Mouse (Mus musculus): ENCODE measurements at regions not wholly inside any gene's neighbourhood (a gene's known extent, or its start where the extent isn't known, plus 50 kb on each side); places are given as distances from the start of the nearest gene placed in this dataset.
"Not testable (repeated sequence)": the region's sequence is repeated elsewhere in the genome, so short reads cannot be mapped to it uniquely, and the experiment has no call there.

GRCm38 (mm10) chr3:117061831-117062230 lies 93.0 kb upstream of the Palmd start:
- H3K9ac ChIP-seq (ENCODE audit: low read depth, low read length): no peak overlapping the region
- H3K4me3 ChIP-seq: no peak overlapping the region
- no peaks in the 10 kb centered on the region for H3K36me3 ChIP-seq (ENCODE audit: control insufficient read depth, insufficient read depth, low read length)
- H3K4me1 ChIP-seq (ENCODE audit: control insufficient read depth, insufficient read depth, low read length): peaks cover 1% of the 10 kb centered on the region; the same call in 1 of the 2 replicates
- TF ChIP-seq CTCF (IDR thresholded peaks at IDR 0.05) (peak; percentile 85), POLR2A (IDR thresholded peaks at IDR 0.05; ENCODE audit: insufficient read depth, low read depth, low read length) (no peak)
- no peaks in the 10 kb centered on the region for H3K27me3 ChIP-seq (ENCODE audit: control insufficient read depth, insufficient read depth, low read length)
- WGBS: 94% methylated on average over 1 of the region's 1 CpGs
- DNase-seq: peak in 1 of 2 experiments; percentile 24
- no peaks in the 10 kb centered on the region for H3K79me2 ChIP-seq (replicated peaks; ENCODE audit: control insufficient read depth, insufficient read depth, low read length)
- no peak overlapping the region for H3K27ac ChIP-seq
- intact Hi-C loops (cut with DNase I): loop anchor here (1.0 to 5.0 kb wide), 2 partner anchors 95 to 158 kb away; partner anchors contain the start of genes 4930455H04Rik and Palmd

- no peaks in the 10 kb centered on the region for H3K27me3 ChIP-seq (ENCODE audit: control insufficient read depth, insufficient read depth, low read length)
- WGBS: 56% methylated on average over 6 of the region's 6 CpGs
- no peak overlapping the region for H3K4me3 ChIP-seq
- no peak for DNase-seq
- H3K27ac ChIP-seq: no peak overlapping the region
- intact Hi-C loops (cut with DNase I): loop anchor here (5.0 kb wide), 1 partner anchor 94 kb away; the partner anchor contains the start of genes 4930455H04Rik and Palmd
- peaks cover 1% of the 10 kb centered on the region; the same call in 1 of the 2 replicates for H3K4me1 ChIP-seq (ENCODE audit: control insufficient read depth, insufficient read depth, low read length)
- no peaks in the 10 kb centered on the region for H3K79me2 ChIP-seq (replicated peaks; ENCODE audit: control insufficient read depth, insufficient read depth, low read length)
- no peaks in the 10 kb centered on the region for H3K36me3 ChIP-seq (ENCODE audit: control insufficient read depth, insufficient read depth, low read length)
- TF ChIP-seq POLR2A (IDR thresholded peaks at IDR 0.05; ENCODE audit: insufficient read depth, low read depth, low read length) (no peak), CTCF (IDR thresholded peaks at IDR 0.05) (no peak), EP300 (IDR thresholded peaks at IDR 0.05; ENCODE audit: insufficient read depth, low read depth, low read length) (no peak)
- H3K9ac ChIP-seq (ENCODE audit: low read depth, low read length): no peak overlapping the region
These were observed 92.4 kb upstream of the Palmd start for GRCm38 (mm10) chr3:117061182-117061581.

GRCm38 (mm10) chr3:117054711-117055110 lies 85.9 kb upstream of the Palmd start:
- H3K9ac ChIP-seq (ENCODE audit: low read depth, low read length); H3K4me3 ChIP-seq; H3K27ac ChIP-seq; H3K79me2 ChIP-seq (replicated peaks; ENCODE audit: control insufficient read depth, insufficient read depth, low read length); DNase-seq; H3K4me1 ChIP-seq (ENCODE audit: control insufficient read depth, insufficient read depth, low read length); H3K27me3 ChIP-seq (ENCODE audit: control insufficient read depth, insufficient read depth, low read length); intact Hi-C loops (cut with DNase I); H3K36me3 ChIP-seq (ENCODE audit: control insufficient read depth, insufficient read depth, low read length): not testable (repeated sequence)
- 76% methylated on average over 3 of the region's 3 CpGs for WGBS

GRCm38 (mm10) chr3:117051431-117051830 lies 82.6 kb upstream of the Palmd start:
- DNase-seq: no peak
- H3K27ac ChIP-seq: no peak overlapping the region
- no peaks in the 10 kb centered on the region for H3K36me3 ChIP-seq (ENCODE audit: control insufficient read depth, insufficient read depth, low read length)
- intact Hi-C loops (cut with DNase I): no loop called here
- TF ChIP-seq POLR2A (IDR thresholded peaks at IDR 0.05; ENCODE audit: insufficient read depth, low read depth, low read length) (no peak), CTCF (IDR thresholded peaks at IDR 0.05) (no peak), EP300 (IDR thresholded peaks at IDR 0.05; ENCODE audit: insufficient read depth, low read depth, low read length) (no peak)
- H3K79me2 ChIP-seq (replicated peaks; ENCODE audit: control insufficient read depth, insufficient read depth, low read length): no peaks in the 10 kb centered on the region
- H3K27me3 ChIP-seq (ENCODE audit: control insufficient read depth, insufficient read depth, low read length): no peaks in the 10 kb centered on the region
- H3K4me3 ChIP-seq: no peak overlapping the region
- no peak overlapping the region for H3K9ac ChIP-seq (ENCODE audit: low read depth, low read length)
- 72% methylated on average over 3 of the region's 3 CpGs for WGBS
- H3K4me1 ChIP-seq (ENCODE audit: control insufficient read depth, insufficient read depth, low read length): no peaks in the 10 kb centered on the region

- Histone ChIP-seq H3K4me1 (ENCODE audit: control insufficient read depth, insufficient read depth, low read length) (no peaks in the 10 kb centered on the region), H3K27me3 (ENCODE audit: control insufficient read depth, insufficient read depth, low read length) (no peaks in the 10 kb centered on the region), H3K79me2 (replicated peaks; ENCODE audit: control insufficient read depth, insufficient read depth, low read length) (no peaks in the 10 kb centered on the region), H3K27ac (no peak overlapping the region), H3K4me3 (no peak overlapping the region), H3K9ac (ENCODE audit: low read depth, low read length) (no peak overlapping the region), H3K36me3 (ENCODE audit: control insufficient read depth, insufficient read depth, low read length) (no peaks in the 10 kb centered on the region)
- intact Hi-C loops (cut with DNase I): no loop called here
- DNase-seq: no peak
- TF ChIP-seq EP300 (IDR thresholded peaks at IDR 0.05; ENCODE audit: insufficient read depth, low read depth, low read length): no peak
- no peak for TF ChIP-seq POLR2A (IDR thresholded peaks at IDR 0.05; ENCODE audit: insufficient read depth, low read depth, low read length)
- 69% methylated on average over 3 of the region's 3 CpGs for WGBS
These were observed 82.1 kb upstream of the Palmd start for GRCm38 (mm10) chr3:117050909-117051308.

GRCm38 (mm10) chr3:117049410-117049809 lies 80.6 kb upstream of the Palmd start:
- no peaks in the 10 kb centered on the region for H3K36me3 ChIP-seq (ENCODE audit: control insufficient read depth, insufficient read depth, low read length)
- intact Hi-C loops (cut with DNase I): no loop called here
- TF ChIP-seq CTCF (IDR thresholded peaks at IDR 0.05) (no peak), EP300 (IDR thresholded peaks at IDR 0.05; ENCODE audit: insufficient read depth, low read depth, low read length) (no peak), POLR2A (IDR thresholded peaks at IDR 0.05; ENCODE audit: insufficient read depth, low read depth, low read length) (no peak)
- H3K27ac ChIP-seq: no peak overlapping the region
- DNase-seq: no peak
- 37% methylated on average over 3 of the region's 3 CpGs for WGBS
- H3K9ac ChIP-seq (ENCODE audit: low read depth, low read length): no peak overlapping the region
- no peaks in the 10 kb centered on the region for H3K27me3 ChIP-seq (ENCODE audit: control insufficient read depth, insufficient read depth, low read length)
- H3K79me2 ChIP-seq (replicated peaks; ENCODE audit: control insufficient read depth, insufficient read depth, low read length): no peaks in the 10 kb centered on the region
- H3K4me1 ChIP-seq (ENCODE audit: control insufficient read depth, insufficient read depth, low read length): no peaks in the 10 kb centered on the region
- no peak overlapping the region for H3K4me3 ChIP-seq

All from heart, adult 2 months (tissue).